Mouse (Mus musculus) cerebellum, adult 2 months (tissue): ENCODE results near the gene Cped1. TPM values are rescaled to one million over a fixed set of nuclear protein-coding genes. Genes with fewer than 3 reads are reported as not detected.

Experiments
- DNase-seq, 2 experiments: peaks; one replicate each; pipeline ENCODE4 v3.0.0; 2021
- H3K27ac ChIP-seq: fragments of 200-500 bp; 2 replicates; pipeline ENCODE4 v1.5.1; 2012; ENCODE audit warnings: low read length, control low read depth, inconsistent platforms; ENCODE audit not compliant: insufficient read depth
- H3K27me3 ChIP-seq: fragments of 200-500 bp; 2 replicates; pipeline ENCODE4 v1.6.1; 2012; ENCODE audit warnings: inconsistent platforms, mild to moderate bottlenecking, low read length, moderate library complexity; ENCODE audit not compliant: control insufficient read depth, insufficient read depth
- H3K4me1 ChIP-seq: fragments of 200-500 bp; 2 replicates; pipeline ENCODE4 v1.6.1; 2011; ENCODE audit warnings: low read length; ENCODE audit not compliant: control insufficient read depth, insufficient read depth
- H3K4me3 ChIP-seq: fragments of 200-500 bp; replicated peaks from 2 replicates; pipeline ENCODE3; 2011; ENCODE audit warnings: mild to moderate bottlenecking, low read depth, low read length, control low read depth; ENCODE audit not compliant: insufficient read depth
- CTCF ChIP-seq: fragments of 200-500 bp; IDR thresholded peaks from 2 replicates; pipeline ENCODE4 v1.5.1; 2011; ENCODE audit warnings: low read depth, mild to moderate bottlenecking, control low read depth, low read length, moderate library complexity, borderline replicate concordance; ENCODE audit not compliant: insufficient read depth
- POLR2A ChIP-seq: fragments of 200-500 bp; IDR thresholded peaks from 2 replicates; pipeline ENCODE4 v1.6.1; 2011; ENCODE audit warnings: low read length, control low read depth, borderline replicate concordance; ENCODE audit not compliant: insufficient read depth
- WGBS: fragments of 180-500 bp; shearing (Covaris S2); methylation state at CpG from one replicate; pipeline ENCODE4 v1.1.7; 2018; 5-methylcytosine and 5-hydroxymethylcytosine counted together
- polyA plus RNA-seq: library from polyadenylated mRNA; depleted of rRNA; stranded (reverse); fragments of >200 nt; gene quantifications from 2 replicates; pipeline ENCODE4 v1.2.3, GENCODE M21; 2012

The Cped1 gene
- polyA plus RNA-seq, 1 experiment, result 1.1 TPM

- no peak overlapping the region for H3K4me3 ChIP-seq
- DNase-seq, result no peak
- 65% methylated on average over 9 of the region's 9 CpGs for WGBS
- H3K27me3 ChIP-seq, result no peaks in the 10 kb centered on the region; the same call in 1 of the 2 replicates
- H3K4me1 ChIP-seq, result no peaks in the 10 kb centered on the region
- no peak overlapping the region for H3K27ac ChIP-seq
- no peak for TF ChIP-seq CTCF
- no peak for TF ChIP-seq POLR2A
Observed at GRCm38 (mm10) chr6:21990181-21991135, 4.7 kb downstream of the Cped1 start.

GRCm38 (mm10) chr6:21991151-21991550 is 5.4 kb downstream of the Cped1 start:
- H3K4me1 ChIP-seq, result no peaks in the 10 kb centered on the region
- no peak overlapping the region for H3K27ac ChIP-seq
- 90% methylated on average over 4 of the region's 4 CpGs for WGBS
- H3K4me3 ChIP-seq, result no peak overlapping the region
- DNase-seq, result no peak
- no peaks in the 10 kb centered on the region; the same call in 1 of the 2 replicates for H3K27me3 ChIP-seq
- no peak for TF ChIP-seq POLR2A

- no peak overlapping the region for H3K27ac ChIP-seq
- no peaks in the 10 kb centered on the region for H3K27me3 ChIP-seq
- no peak for TF ChIP-seq POLR2A
- TF ChIP-seq CTCF, result no peak
- no peaks in the 10 kb centered on the region for H3K4me1 ChIP-seq
- H3K4me3 ChIP-seq, result no peak overlapping the region
- 75% methylated on average over 2 of the region's 2 CpGs for WGBS
- DNase-seq, result no peak
Observed at GRCm38 (mm10) chr6:21993070-21993469, 7.4 kb downstream of the Cped1 start.

GRCm38 (mm10) chr6:21998131-21998530 is 12.4 kb downstream of the Cped1 start:
- Histone ChIP-seq H3K4me1 (no peaks in the 10 kb centered on the region), H3K27ac (no peak overlapping the region), H3K4me3 (no peak overlapping the region), H3K27me3 (no peaks in the 10 kb centered on the region; the same call in 1 of the 2 replicates)
- DNase-seq, result no peak
- TF ChIP-seq POLR2A (no peak), CTCF (no peak)
- WGBS, result 68% methylated on average over 4 of the region's 4 CpGs

- 60% methylated on average over 11 of the region's 11 CpGs for WGBS
- no peak for TF ChIP-seq CTCF
- Histone ChIP-seq H3K4me3 (no peak overlapping the region), H3K27me3 (no peaks in the 10 kb centered on the region; the same call in 1 of the 2 replicates), H3K4me1 (no peaks in the 10 kb centered on the region), H3K27ac (no peak overlapping the region)
- no peak for DNase-seq
Observed at GRCm38 (mm10) chr6:21999025-21999424, 13.3 kb downstream of the Cped1 start.

GRCm38 (mm10) chr6:22000086-22000485 is 14.4 kb downstream of the Cped1 start:
- no peaks in the 10 kb centered on the region; the same call in 1 of the 2 replicates for H3K27me3 ChIP-seq
- DNase-seq, result no peak
- H3K27ac ChIP-seq, result no peak overlapping the region
- WGBS, result 73% methylated on average over 6 of the region's 6 CpGs
- no peaks in the 10 kb centered on the region for H3K4me1 ChIP-seq
- H3K4me3 ChIP-seq, result no peak overlapping the region
- TF ChIP-seq CTCF (no peak), POLR2A (no peak)

GRCm38 (mm10) chr6:22000881-22001280 is 15.2 kb downstream of the Cped1 start:
- H3K4me3 ChIP-seq, result no peak overlapping the region
- WGBS, result 37% methylated on average over 3 of the region's 3 CpGs
- TF ChIP-seq CTCF (no peak), POLR2A (no peak)
- no peaks in the 10 kb centered on the region; the same call in 1 of the 2 replicates for H3K27me3 ChIP-seq
- no peaks in the 10 kb centered on the region for H3K4me1 ChIP-seq
- no peak for DNase-seq
- no peak overlapping the region for H3K27ac ChIP-seq

- no peak for TF ChIP-seq POLR2A
- no peak for TF ChIP-seq CTCF
- DNase-seq, result no peak
- Histone ChIP-seq H3K4me1 (no peaks in the 10 kb centered on the region), H3K4me3 (no peak overlapping the region), H3K27ac (no peak overlapping the region), H3K27me3 (no peaks in the 10 kb centered on the region; the same call in 1 of the 2 replicates)
- WGBS, result 64% methylated on average over 5 of the region's 5 CpGs
Observed at GRCm38 (mm10) chr6:22001284-22001916, 15.7 kb downstream of the Cped1 start.
